Mouse (Mus musculus) lung, postnatal 0 days (tissue): ENCODE measurements around the gene Atp5c1.

Experiments
- CTCF ChIP-seq: IDR thresholded peaks from 2 replicates; pipeline ENCODE4 v1.5.1; 2016; ENCODE audit warnings: antibody characterized with exemption, mild to moderate bottlenecking
- EP300 ChIP-seq: IDR thresholded peaks from 2 replicates; pipeline ENCODE4 v1.6.1; 2016; ENCODE audit warnings: antibody characterized with exemption, mild to moderate bottlenecking, control low read depth

- TF ChIP-seq EP300 (no peak), CTCF (no peak)
These were observed 20.2 kb upstream of the Atp5c1 start for GRCm38 (mm10) chr2:10100471-10100870.
